Mouse (Mus musculus): ENCODE results near the gene Slc29a2. TPM values are rescaled to one million over a fixed set of nuclear protein-coding genes. Genes with fewer than 3 reads are reported as not detected.

Gene Slc29a2
- total RNA-seq, 1 experiment from 2014 or later, result 2.3 TPM

DNA sequence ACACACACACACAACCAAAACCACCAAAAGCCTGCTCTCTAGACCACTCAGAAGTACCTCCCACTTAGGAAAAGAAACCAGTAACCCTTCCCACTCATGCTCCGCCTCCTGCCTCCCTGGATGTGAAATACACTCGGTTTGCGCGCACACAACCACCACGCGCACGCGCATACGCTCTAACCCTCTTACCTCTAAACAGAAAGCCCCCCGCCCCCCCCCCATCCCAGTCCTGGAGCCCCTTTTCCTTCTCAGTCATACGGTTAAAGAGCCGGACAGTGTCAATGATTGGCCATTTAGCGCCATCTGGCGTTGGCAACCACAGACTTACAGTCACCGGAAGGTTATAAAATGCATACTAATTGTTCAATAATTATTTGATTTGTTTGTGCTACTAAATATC is 49.4 kb downstream of the Slc29a2 start:
- ATAC-seq (replicated peaks; ENCODE audit: low read depth, poor library complexity, severe bottlenecking), result no peak; the same call in 1 of the 2 replicates

DNA sequence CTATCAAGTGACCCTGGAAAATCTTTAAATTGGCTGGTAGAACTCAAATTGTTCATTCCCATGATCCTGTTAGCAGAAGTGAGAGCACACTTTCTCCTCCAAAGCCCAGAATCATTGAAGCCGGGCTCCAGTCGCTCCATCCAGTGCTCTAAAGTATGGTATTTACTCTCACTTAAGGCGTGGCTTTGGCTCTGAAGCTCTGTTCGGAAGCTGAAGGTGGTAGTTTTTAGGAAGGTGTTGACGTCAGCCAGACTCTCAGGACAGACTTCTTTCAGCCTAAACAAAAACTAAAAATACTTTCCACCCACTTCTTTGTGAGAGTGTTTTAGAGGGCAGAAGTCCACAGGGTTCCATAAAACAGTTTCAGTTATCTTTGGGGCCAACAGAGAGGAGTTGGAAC is 49.9 kb downstream of the Slc29a2 start:
- ATAC-seq (replicated peaks; ENCODE audit: low read depth, poor library complexity, severe bottlenecking), result no peak

DNA sequence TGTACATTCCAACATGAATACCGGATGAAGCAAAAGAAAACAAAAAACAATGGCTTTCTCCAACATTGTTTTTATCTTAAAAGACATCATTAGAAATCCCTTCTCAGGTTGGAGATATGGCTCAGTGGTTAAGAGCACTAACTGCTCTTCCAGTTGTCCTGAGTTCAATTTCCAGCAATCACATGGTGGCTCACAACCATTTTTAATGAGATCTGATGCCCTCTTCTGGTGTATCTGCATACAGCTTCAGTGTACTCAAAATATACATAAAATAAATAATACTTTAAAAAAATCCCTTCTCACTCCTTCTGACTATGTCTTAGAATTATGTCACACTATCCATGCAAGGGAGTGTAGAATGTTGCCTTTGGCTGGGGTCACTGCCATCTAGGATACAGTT is 55.6 kb downstream of the Slc29a2 start:
- no peak for ATAC-seq (replicated peaks; ENCODE audit: low read depth, poor library complexity, severe bottlenecking)

Other genes with a start within 250 kb of the Slc29a2 start
- 70.3 and 72.6 TPM in 2 replicates for gene Rbm4, start 230.0 kb upstream of the Slc29a2 start, total RNA-seq (2017)
- gene Gm21992, start 212.2 kb upstream of the Slc29a2 start, total RNA-seq (2017), result 48.6 and 50.1 TPM in 2 replicates
- 22.6 and 28.6 TPM in 2 replicates for gene Rbm14, start 212.2 kb upstream of the Slc29a2 start, total RNA-seq (2017)
- gene Ccs, start 184.5 kb upstream of the Slc29a2 start, total RNA-seq (2017), result 37.3 and 61.4 TPM in 2 replicates
- not detected in 2 replicates for gene Ccdc87, start 184.5 kb upstream of the Slc29a2 start, total RNA-seq (2017)
- gene Ctsf, start 168.7 kb upstream of the Slc29a2 start, total RNA-seq (2017), result 4.7 and 11.5 TPM in 2 replicates
- gene Actn3, start 146.0 kb upstream of the Slc29a2 start, total RNA-seq (2017), result 0.37 TPM in 1 of 2 replicates, not detected in the other
- gene Zdhhc24, start 145.2 kb upstream of the Slc29a2 start, total RNA-seq (2017), result 9.2 and 9.6 TPM in 2 replicates
- 3.8 and 4.8 TPM in 2 replicates for gene Bbs1, start 117.2 kb upstream of the Slc29a2 start, total RNA-seq (2017)
- 34.8 and 40.8 TPM in 2 replicates for gene Dpp3, start 95.6 kb upstream of the Slc29a2 start, total RNA-seq (2017)
- 0.14 TPM in 1 of 2 replicates, not detected in the other for gene Peli3, start 80.7 kb upstream of the Slc29a2 start, total RNA-seq (2017)
- gene Mrpl11, start 61.7 kb upstream of the Slc29a2 start, total RNA-seq (2017), result 56.0 and 82.6 TPM in 2 replicates
- not detected in 2 replicates for gene Npas4, start 33.5 kb upstream of the Slc29a2 start, total RNA-seq (2017)
- gene B4gat1, start 15.0 kb downstream of the Slc29a2 start, total RNA-seq (2017), result 9.2 TPM in 1 of 2 replicates, not detected in the other
- 5.8 TPM in 1 of 2 replicates, not detected in the other for gene AC124502.3, start 15.0 kb downstream of the Slc29a2 start, total RNA-seq (2017)
- 27.8 and 28.5 TPM in 2 replicates for gene Brms1, start 17.5 kb downstream of the Slc29a2 start, total RNA-seq (2017)
- gene Rin1, start 26.6 kb downstream of the Slc29a2 start, total RNA-seq (2017), result 0.15 and 0.18 TPM in 2 replicates
- gene Cd248, start 44.2 kb downstream of the Slc29a2 start, total RNA-seq (2017), result 0.41 and 0.49 TPM in 2 replicates
- not detected in 2 replicates for gene Tmem151a, start 61.7 kb downstream of the Slc29a2 start, total RNA-seq (2017)
- 15.2 and 19.3 TPM in 2 replicates for gene Yif1a, start 64.7 kb downstream of the Slc29a2 start, total RNA-seq (2017)
- 0.46 TPM in 1 of 2 replicates, not detected in the other for gene Cnih2, start 74.7 kb downstream of the Slc29a2 start, total RNA-seq (2017)
- 62.3 and 67.7 TPM in 2 replicates for gene Rab1b, start 83.2 kb downstream of the Slc29a2 start, total RNA-seq (2017)
- 4.8 and 5.2 TPM in 2 replicates for gene Klc2, start 94.7 kb downstream of the Slc29a2 start, total RNA-seq (2017)
- 9.7 and 20.6 TPM in 2 replicates for gene Pacs1, start 249.3 kb downstream of the Slc29a2 start, total RNA-seq (2017)